Mouse (Mus musculus) kidney, postnatal 0 days (tissue): ENCODE data around the gene 2010300C02Rik. TPM values are rescaled to one million over a fixed set of nuclear protein-coding genes. Genes with fewer than 3 reads are reported as not detected.

Experiments used
- ATAC-seq: fragments of 200-750 bp; cut with Nextera tagmentation; replicated peaks from 2 replicates; pipeline ENCODE4 v1.8.0; 2017; ENCODE audit warnings: low read depth, moderate number of reproducible peaks, moderate TSS enrichment, moderate library complexity; ENCODE audit not compliant: low FRiP score
- DNase-seq: peaks from one replicate; pipeline ENCODE4 v3.0.0-alpha.2; 2016; ENCODE audit warnings: low spot score
- H3K27ac ChIP-seq: fragments of 300-500 bp; sonication (generic); 2 replicates; pipeline ENCODE4 v1.5.1; 2014; ENCODE audit warnings: mild to moderate bottlenecking
- H3K27me3 ChIP-seq: fragments of 300-500 bp; sonication (generic); 2 replicates; pipeline ENCODE4 v1.6.1; 2014; ENCODE audit warnings: low read length, mixed read lengths; ENCODE audit not compliant: insufficient read depth
- H3K36me3 ChIP-seq: fragments of 300-500 bp; sonication (generic); 2 replicates; pipeline ENCODE4 v1.6.1; 2014; ENCODE audit warnings: low read length, mixed read lengths; ENCODE audit not compliant: insufficient read depth
- H3K4me1 ChIP-seq: fragments of 300-500 bp; sonication (generic); replicated peaks from 2 replicates; pipeline ENCODE4 v1.6.1; 2014; ENCODE audit warnings: antibody characterized with exemption, low read length, mixed read lengths; ENCODE audit not compliant: insufficient read depth
- H3K4me2 ChIP-seq: fragments of 300-500 bp; sonication (generic); 2 replicates; pipeline ENCODE4 v1.6.1; 2014; ENCODE audit warnings: mild to moderate bottlenecking, low read length, moderate library complexity, mixed read lengths
- H3K4me3 ChIP-seq: fragments of 300-500 bp; sonication (generic); replicated peaks from 2 replicates; pipeline ENCODE4 v1.5.1; 2014; ENCODE audit warnings: low read depth, low read length
- H3K9ac ChIP-seq: fragments of 300-500 bp; sonication (generic); 2 replicates; pipeline ENCODE4 v1.6.1; 2014; ENCODE audit warnings: low read depth, low read length
- H3K9me3 ChIP-seq: fragments of 300-500 bp; sonication (generic); replicated peaks from 2 replicates; pipeline ENCODE4 v1.6.1; 2016; ENCODE audit warnings: low read length, inconsistent platforms, mixed read lengths
- CTCF ChIP-seq: IDR thresholded peaks from 2 replicates; pipeline ENCODE4 v1.5.1; 2016; ENCODE audit warnings: antibody characterized with exemption, low read depth, mild to moderate bottlenecking, moderate library complexity
- WGBS: fragments of 180-500 bp; shearing (Covaris S2); extraction: QIAGEN DNeasy Blood & Tissue Kit; methylation state at CpG from one replicate; pipeline ENCODE4 v1.1.7; 2014; 5-methylcytosine and 5-hydroxymethylcytosine counted together
- polyA plus RNA-seq: library from polyadenylated mRNA; unstranded; fragments of >200 nt; fragmentation: Nextera tagmentation; extraction: Ambion mirVana; gene quantifications from 2 replicates; pipeline ENCODE4 v1.2.1, GENCODE M21; 2015

The 2010300C02Rik gene
- polyA plus RNA-seq, 1 experiment from 2014 or later, result 2.4 TPM

GRCm38 (mm10) chr1:37579686-37580085 lies 140.2 kb downstream of the 2010300C02Rik start:
- TF ChIP-seq CTCF, result no peak
- no peaks in the 10 kb centered on the region for H3K4me1 ChIP-seq

GRCm38 (mm10) chr1:37572528-37573272 lies 147.2 kb downstream of the 2010300C02Rik start:
- ATAC-seq (no peak), DNase-seq (no peak)
- 73% methylated on average over 10 of the region's 10 CpGs for WGBS
- no peak for TF ChIP-seq CTCF
- Histone ChIP-seq H3K27me3 (no peaks in the 10 kb centered on the region), H3K9ac (no peak overlapping the region), H3K4me2 (no peak overlapping the region), H3K9me3 (no peaks in the 10 kb centered on the region), H3K4me1 (no peaks in the 10 kb centered on the region), H3K36me3 (no peaks in the 10 kb centered on the region), H3K4me3 (no peak overlapping the region), H3K27ac (no peak overlapping the region)

More at GRCm38 (mm10) chr1:37579686-37580085, 140.2 kb downstream of the 2010300C02Rik start:
- WGBS, result 97% methylated on average over 13 of the region's 13 CpGs
- Histone ChIP-seq H3K27me3 (no peaks in the 10 kb centered on the region), H3K36me3 (no peaks in the 10 kb centered on the region), H3K9ac (no peak overlapping the region), H3K4me2 (no peak overlapping the region), H3K4me3 (no peak overlapping the region), H3K9me3 (no peaks in the 10 kb centered on the region), H3K27ac (no peak overlapping the region)
- ATAC-seq, result no peak
- no peak for DNase-seq

DNA sequence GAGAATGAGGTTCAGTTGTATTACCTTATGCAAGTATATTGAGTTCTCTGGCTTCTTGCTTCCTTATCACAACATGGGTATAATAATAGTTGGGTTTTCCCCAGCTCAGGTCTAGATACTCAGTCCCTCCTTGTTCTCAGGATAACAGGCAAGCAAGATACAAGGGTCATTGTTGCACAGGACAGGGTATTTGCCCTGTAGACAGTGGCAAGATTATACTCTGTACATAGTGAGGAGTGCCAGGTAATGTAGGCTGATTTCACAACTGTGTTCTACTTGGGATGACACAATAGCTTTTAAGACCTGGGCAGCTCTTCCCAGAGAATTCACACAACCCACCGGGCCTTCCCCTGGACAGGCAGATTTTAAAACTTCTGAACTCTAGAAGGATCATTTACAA lies 151.5 kb downstream of the 2010300C02Rik start:
- Histone ChIP-seq H3K9ac (no peak overlapping the region), H3K4me2 (no peak overlapping the region), H3K27ac (no peak overlapping the region), H3K9me3 (no peaks in the 10 kb centered on the region), H3K36me3 (no peaks in the 10 kb centered on the region), H3K27me3 (no peaks in the 10 kb centered on the region), H3K4me3 (no peak overlapping the region), H3K4me1 (no peaks in the 10 kb centered on the region)
- 79% methylated on average over 1 of the region's 1 CpGs for WGBS
- ATAC-seq (no peak), DNase-seq (no peak)
- TF ChIP-seq CTCF, result no peak

- TF ChIP-seq CTCF, result no peak
- no peak for ATAC-seq
- H3K9me3 ChIP-seq, result no peaks in the 10 kb centered on the region
- WGBS, result 50% methylated on average over 4 of the region's 4 CpGs
- no peaks in the 10 kb centered on the region for H3K36me3 ChIP-seq
- H3K4me2 ChIP-seq, result no peak overlapping the region
- 0 out of 2 replicates have a peak overlapping the region, but pooled peaks have one; percentile 0 for H3K27ac ChIP-seq
- H3K4me1 ChIP-seq, result no peaks in the 10 kb centered on the region
- no peak overlapping the region for H3K4me3 ChIP-seq
- H3K27me3 ChIP-seq, result no peaks in the 10 kb centered on the region
- no peak for DNase-seq
- no peak overlapping the region for H3K9ac ChIP-seq
Observed at GRCm38 (mm10) chr1:37566754-37567153, 153.1 kb downstream of the 2010300C02Rik start.

DNA sequence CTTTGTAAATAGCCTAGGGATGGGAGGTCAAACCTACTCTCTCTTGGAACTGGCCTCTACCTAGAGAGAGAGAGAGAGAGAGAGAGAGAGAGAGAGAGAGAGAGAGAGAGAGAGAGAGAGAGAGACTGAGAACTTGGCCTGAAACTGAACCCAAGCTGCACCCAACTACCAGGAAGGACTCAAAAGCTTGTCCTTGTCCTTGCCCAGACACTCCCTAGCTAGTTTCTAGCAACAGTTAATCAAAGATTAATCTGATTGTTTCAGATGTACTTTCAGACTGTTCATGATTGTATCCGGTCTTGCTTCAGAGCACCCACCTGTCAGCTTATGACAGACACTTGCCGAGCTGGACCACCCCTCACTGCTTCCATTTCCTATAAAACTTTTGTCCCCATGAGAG lies 153.5 kb downstream of the 2010300C02Rik start:
- no peak for DNase-seq
- H3K27ac ChIP-seq, result 0 out of 2 replicates have a peak overlapping the region, but pooled peaks have one; percentile 0
- H3K4me1 ChIP-seq, result no peaks in the 10 kb centered on the region
- no peak for TF ChIP-seq CTCF
- H3K9me3 ChIP-seq, result no peaks in the 10 kb centered on the region
- H3K4me3 ChIP-seq, result no peak overlapping the region
- no peaks in the 10 kb centered on the region for H3K36me3 ChIP-seq
- H3K9ac ChIP-seq, result no peak overlapping the region
- 45% methylated on average over 2 of the region's 2 CpGs for WGBS
- H3K27me3 ChIP-seq, result no peaks in the 10 kb centered on the region
- no peak for ATAC-seq
- H3K4me2 ChIP-seq, result no peak overlapping the region

GRCm38 (mm10) chr1:37565396-37565795 lies 154.5 kb downstream of the 2010300C02Rik start:
- TF ChIP-seq CTCF, result no peak
- DNase-seq (no peak), ATAC-seq (no peak)
- H3K9me3 ChIP-seq, result no peaks in the 10 kb centered on the region
- H3K4me2 ChIP-seq, result no peak overlapping the region
- H3K9ac ChIP-seq, result no peak overlapping the region
- no peaks in the 10 kb centered on the region for H3K4me1 ChIP-seq
- no peaks in the 10 kb centered on the region for H3K27me3 ChIP-seq
- H3K36me3 ChIP-seq, result no peaks in the 10 kb centered on the region
- WGBS, result 51% methylated on average over 6 of the region's 6 CpGs
- H3K27ac ChIP-seq, result no peak overlapping the region
- H3K4me3 ChIP-seq, result no peak overlapping the region
